Mouse (Mus musculus) neural tube, embryonic 10.5 days (tissue): Measurements from ENCODE around the gene Artn.
A peak's percentile ranks its signal among the peaks of the same experiment; 100 is the strongest.

Source experiments
- DNase-seq: peaks from one replicate; pipeline ENCODE4 v3.0.0-alpha.2; 2017; ENCODE audit warnings: low spot score; ENCODE audit errors: extremely low spot score

Gene Artn

GRCm38 (mm10) chr4:117890031-117890430, 39.5 kb downstream of the Artn start:
- no peak for DNase-seq

- no peak for DNase-seq
Observed at GRCm38 (mm10) chr4:117889471-117889870, 40.1 kb downstream of the Artn start.

GRCm38 (mm10) chr4:117887920-117888319, 41.6 kb downstream of the Artn start:
- no peak for DNase-seq

GRCm38 (mm10) chr4:117887133-117887532, 42.4 kb downstream of the Artn start, which contains the start of gene Atp6v0b:
TSS of gene Atp6v0b (minus strand) at chr4:117887333.
- peak; percentile 94 for DNase-seq

- DNase-seq = peak; percentile 31
Observed at GRCm38 (mm10) chr4:117886644-117887043, 42.9 kb downstream of the Artn start.

- no peak for DNase-seq
Observed at GRCm38 (mm10) chr4:117885994-117886393, 43.6 kb downstream of the Artn start.

- no peak for DNase-seq
Observed at GRCm38 (mm10) chr4:117885093-117885492, 44.5 kb downstream of the Artn start.

GRCm38 (mm10) chr4:117884146-117884545, 45.4 kb downstream of the Artn start:
- no peak for DNase-seq

GRCm38 (mm10) chr4:117882701-117883691, 46.6 kb downstream of the Artn start, which contains the start of gene B4galt2:
TSS of gene B4galt2 (minus strand) at chr4:117883487.
- DNase-seq = peak; percentile 80

GRCm38 (mm10) chr4:117878703-117879102, 50.9 kb downstream of the Artn start:
- no peak for DNase-seq

- no peak for DNase-seq
Observed at GRCm38 (mm10) chr4:117878301-117878700, 51.3 kb downstream of the Artn start.
